Mouse (Mus musculus) heart, postnatal 0 days (tissue): ENCODE measurements around the gene Aqp5.

Experiments
- CTCF ChIP-seq: IDR thresholded peaks from 2 replicates; pipeline ENCODE4 v1.5.1; 2016; ENCODE audit warnings: antibody characterized with exemption, control low read depth, low read depth
- EP300 ChIP-seq: IDR thresholded peaks from 2 replicates; pipeline ENCODE4 v1.6.1; 2016; ENCODE audit warnings: antibody characterized with exemption, low read depth

- TF ChIP-seq CTCF: no peak
- no peak for TF ChIP-seq EP300
Measured at GRCm38 (mm10) chr15:99611563-99611962, 21.0 kb downstream of the Aqp5 start.
